Mouse (Mus musculus): ENCODE results near the gene Rps23.
"Not testable (repeated sequence)": the region's sequence is repeated elsewhere in the genome, so short reads cannot be mapped to it uniquely, and the experiment has no call there.

Gene Rps23

GRCm38 (mm10) chr13:90922751-90923612, at the start of gene Rps23:
Gene Rps23 (plus strand): TSS chr13:90922958.
- DNase-seq (ENCODE audit: low spot score in 2 of 2) = peak; percentile 87

GRCm38 (mm10) chr13:90881727-90882429, 40.9 kb upstream of the Rps23 start:
- no peak for DNase-seq (ENCODE audit: low spot score in 2 of 2)

- DNase-seq (ENCODE audit: low spot score in 2 of 2) = no peak
These were observed 36.8 kb upstream of the Rps23 start for GRCm38 (mm10) chr13:90885856-90886532.

DNA sequence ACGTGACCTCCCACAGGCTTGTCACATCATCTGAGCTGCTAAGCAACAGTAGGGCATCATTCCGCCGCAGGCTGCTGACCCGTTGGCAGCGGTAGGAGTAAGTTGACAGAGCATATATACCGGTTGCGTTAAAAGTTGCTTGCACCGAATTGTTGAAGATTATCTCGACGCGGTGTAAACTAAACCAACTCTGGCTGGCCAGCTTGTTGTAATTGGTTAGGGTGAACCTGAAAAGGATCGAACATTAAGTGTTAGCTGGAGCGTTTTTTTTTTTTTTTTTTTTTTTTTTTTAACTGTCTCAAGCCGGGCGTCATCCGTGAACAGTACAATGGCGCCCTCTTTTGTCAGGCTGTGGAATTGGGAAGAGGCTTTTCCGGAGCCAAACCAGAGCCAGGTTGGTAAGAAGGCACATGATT, 36.2 kb upstream of the Rps23 start:
- peak; percentile 42 to 65 for DNase-seq (ENCODE audit: low spot score in 2 of 2)

- no peak for DNase-seq (ENCODE audit: low spot score in 2 of 2)
These were observed 32.6 kb upstream of the Rps23 start for GRCm38 (mm10) chr13:90890111-90890510.

GRCm38 (mm10) chr13:90894819-90895218, 27.9 kb upstream of the Rps23 start:
- no peak for DNase-seq (ENCODE audit: low spot score in 2 of 2)

DNA sequence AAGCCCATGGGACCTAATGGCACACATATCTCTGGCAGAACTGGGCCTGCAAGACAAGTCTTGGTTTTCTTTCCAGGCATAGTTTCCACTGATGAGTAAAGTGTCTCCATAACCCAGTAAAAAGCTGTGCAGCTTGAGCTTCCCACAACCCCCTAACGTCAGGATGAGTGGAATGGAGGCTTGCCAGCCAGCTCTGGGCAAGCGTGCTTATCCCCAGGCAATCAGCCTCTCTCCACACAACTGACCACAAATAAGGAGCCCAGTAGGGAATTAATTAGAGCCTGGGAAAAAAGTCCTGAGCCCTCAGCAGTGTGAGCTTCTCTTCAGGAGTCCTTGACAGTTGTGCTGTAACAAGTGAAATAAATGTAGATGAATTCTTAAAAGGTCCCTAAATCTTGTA, 26.7 kb upstream of the Rps23 start:
- DNase-seq (ENCODE audit: low spot score in 2 of 2) = no peak

DNA sequence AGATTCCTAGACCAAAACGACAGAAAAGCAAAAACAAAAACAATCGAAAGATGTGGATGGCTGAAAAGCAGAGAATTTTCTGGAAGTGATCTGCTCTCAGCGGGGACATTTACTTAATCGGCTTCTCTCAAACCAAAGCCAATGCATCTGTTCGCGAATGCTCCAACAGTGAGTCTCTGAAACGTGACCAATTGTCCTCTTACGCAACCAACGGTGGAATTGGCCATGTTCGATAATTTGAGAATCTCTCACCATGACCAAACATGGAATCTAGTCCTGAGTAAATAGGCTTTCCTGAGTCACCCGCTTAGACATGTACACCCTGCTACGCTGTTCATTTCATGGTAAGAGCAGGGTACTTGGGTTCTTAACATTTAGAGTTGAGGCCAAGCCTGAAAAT, 25.9 kb upstream of the Rps23 start:
- DNase-seq (ENCODE audit: low spot score in 2 of 2) = no peak

- no peak for DNase-seq (ENCODE audit: low spot score in 2 of 2)
These were observed 17.6 kb upstream of the Rps23 start, which contains the start of gene Atp6ap1l for GRCm38 (mm10) chr13:90905176-90905575. Gene Atp6ap1l (minus strand): TSS chr13:90905355.

DNA sequence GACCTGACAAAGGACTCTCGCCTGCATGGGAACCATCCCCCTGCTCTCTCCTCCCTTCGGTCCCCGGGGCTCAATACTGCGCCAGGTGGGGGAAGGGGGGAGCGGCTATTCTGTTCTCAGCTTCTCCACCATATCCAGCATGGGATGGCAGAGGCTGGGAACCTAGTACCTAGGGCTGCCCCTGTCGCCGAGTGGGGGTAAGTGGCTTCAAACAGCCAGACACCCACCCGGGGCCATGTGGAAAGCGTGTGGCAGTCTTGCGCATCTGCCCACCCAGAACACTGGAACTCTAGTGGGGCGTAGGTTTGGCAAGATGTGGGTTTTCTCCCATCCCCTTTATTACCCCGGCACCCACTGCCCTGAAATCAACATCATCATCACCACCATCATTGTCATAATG, 15.4 kb upstream of the Rps23 start:
- DNase-seq (ENCODE audit: low spot score in 2 of 2) = no peak

DNA sequence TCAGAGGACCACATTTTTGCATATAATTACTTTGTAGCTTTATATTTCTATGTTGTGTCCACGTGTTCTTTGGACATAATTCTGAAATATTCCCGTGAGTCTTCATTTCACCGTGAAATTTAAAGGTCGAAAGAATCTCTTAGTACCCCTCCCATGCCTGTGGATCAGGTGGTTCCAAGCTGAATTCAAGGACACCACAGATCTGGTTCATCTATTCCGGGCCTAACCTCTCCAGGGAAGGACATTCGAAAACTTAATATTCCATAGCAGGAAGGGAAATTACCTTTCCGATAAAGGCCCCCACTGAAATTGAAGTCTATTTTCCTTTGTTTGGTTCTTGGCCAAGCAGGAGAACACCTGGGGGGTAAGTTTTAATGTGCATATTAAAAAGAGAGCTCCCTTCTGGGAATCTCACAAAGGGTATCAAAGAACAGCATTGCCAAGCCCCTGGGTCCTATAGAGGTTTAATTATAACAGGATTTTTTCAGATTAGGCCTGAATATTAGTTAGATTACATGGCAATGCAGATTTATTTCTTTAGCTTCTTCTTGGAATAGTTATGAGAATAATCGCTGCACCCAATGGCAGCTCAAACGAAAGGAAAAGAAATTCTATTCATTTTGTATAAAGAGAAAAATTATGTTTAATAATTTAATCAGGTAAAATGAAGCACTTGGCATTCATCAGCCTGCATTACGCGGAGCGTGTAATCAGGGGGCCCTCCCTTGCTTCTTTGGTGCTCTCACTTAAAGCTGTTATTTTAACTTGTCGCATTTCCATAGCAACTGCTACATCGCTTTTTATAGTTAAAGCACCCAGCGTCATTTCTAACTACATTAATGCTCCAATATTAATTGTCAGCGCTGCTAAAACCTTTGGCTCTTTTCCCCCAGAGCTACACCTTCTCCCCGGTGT, 9.7 kb upstream of the Rps23 start:
- no peak for DNase-seq (ENCODE audit: low spot score in 2 of 2)

GRCm38 (mm10) chr13:90913675-90914192, 9.0 kb upstream of the Rps23 start:
- no peak for DNase-seq (ENCODE audit: low spot score in 2 of 2)

DNA sequence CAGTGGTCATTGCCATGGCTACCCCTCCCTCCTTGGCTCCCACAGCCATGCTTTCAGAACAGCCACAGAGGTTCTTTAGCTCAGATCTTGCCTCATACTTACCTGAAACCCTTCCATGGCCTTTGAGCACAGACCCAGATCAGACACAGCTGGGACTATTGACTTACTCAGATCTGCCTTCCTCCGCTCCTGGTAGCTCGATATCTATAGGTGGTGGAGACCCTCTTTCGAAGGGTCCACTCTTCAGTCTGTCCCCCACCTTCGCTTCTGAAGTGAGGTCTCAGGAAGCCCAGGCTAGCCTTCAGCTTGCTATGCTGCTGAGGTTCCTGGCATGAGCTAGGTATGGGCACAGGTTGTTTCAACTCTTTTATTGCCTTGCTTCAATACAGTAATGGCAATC, 8.0 kb upstream of the Rps23 start:
- DNase-seq (ENCODE audit: low spot score in 2 of 2) = no peak

DNA sequence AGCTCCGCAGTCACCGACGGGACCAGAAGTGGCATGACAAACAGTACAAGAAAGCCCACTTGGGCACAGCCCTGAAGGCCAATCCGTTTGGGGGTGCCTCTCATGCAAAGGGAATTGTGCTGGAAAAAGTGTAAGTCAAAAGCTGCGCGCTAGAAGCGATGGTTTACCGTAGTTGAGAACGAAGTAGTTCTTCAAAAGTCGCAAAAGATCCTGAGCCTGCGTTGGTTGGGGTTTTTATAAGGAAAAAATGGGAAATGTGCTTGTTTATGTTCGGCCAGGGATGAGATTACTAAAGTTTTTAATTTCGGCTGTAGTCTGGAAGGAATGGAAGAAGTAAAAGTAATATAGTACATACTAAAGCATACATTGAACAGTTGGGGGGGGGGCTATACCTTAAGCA, 859 bp downstream of the Rps23 start:
- DNase-seq (ENCODE audit: low spot score in 2 of 2) = not testable (repeated sequence)

GRCm38 (mm10) chr13:90924072-90924471, 1.3 kb downstream of the Rps23 start:
- no peak for DNase-seq (ENCODE audit: low spot score in 2 of 2)

GRCm38 (mm10) chr13:90925191-90925590, 2.4 kb downstream of the Rps23 start:
- no peak for DNase-seq (ENCODE audit: low spot score in 2 of 2)

- DNase-seq (ENCODE audit: low spot score in 2 of 2) = no peak
These were observed 3.5 kb downstream of the Rps23 start for GRCm38 (mm10) chr13:90926125-90926765.

DNA sequence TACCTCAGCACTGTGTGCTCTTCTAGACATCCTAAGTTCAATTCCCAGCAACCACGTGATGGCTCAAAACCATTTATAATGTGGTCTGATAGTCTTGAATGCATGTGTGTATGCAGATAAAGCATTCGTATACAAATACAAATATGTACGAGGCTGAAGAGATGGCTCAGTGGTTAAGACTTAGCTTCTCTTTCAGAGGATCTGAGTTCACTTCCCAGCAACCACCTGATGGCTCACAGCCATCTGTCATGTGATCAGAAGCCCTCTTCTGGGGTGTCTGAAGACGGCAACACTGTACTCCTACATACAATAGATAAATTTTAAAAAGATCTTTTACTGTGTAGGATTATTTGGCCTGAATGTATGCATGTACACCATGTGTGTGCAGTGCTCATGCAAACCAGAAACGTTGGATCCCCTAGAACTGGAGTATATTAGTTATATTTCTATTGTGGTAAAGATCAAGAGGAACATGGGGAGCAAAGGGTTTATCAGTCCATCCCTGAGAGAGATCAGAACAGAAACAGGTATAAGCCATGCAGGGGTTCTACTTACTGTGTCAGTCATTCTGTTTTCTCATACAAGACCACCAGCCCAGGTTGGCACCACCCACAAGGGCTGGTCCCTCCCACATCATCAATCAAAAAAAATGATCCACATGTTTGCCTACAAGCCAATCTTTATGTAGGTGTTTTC, 4.3 kb downstream of the Rps23 start:
- DNase-seq (ENCODE audit: low spot score in 2 of 2) = no peak

DNA sequence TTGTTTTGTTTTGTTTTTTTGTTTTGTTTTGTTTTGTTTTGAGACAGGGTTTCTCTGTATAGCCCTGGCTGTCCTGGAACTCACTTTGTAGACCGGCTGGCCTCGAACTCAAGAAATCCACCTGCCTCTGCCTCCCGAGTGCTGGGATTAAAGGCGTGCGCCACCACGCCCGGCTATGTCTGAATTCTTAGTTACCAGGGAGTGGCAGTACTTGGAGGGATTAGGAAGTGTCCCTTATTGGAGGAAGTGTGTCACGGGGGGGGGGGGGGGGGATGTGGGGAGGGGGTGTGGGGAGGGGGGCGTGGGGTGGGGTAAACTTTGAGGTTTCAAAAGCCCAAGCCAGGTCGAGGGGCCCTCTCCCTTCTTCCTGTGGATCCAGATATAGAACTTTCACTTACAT, 5.5 kb downstream of the Rps23 start:
- DNase-seq (ENCODE audit: low spot score in 2 of 2) = not testable (repeated sequence)

DNA sequence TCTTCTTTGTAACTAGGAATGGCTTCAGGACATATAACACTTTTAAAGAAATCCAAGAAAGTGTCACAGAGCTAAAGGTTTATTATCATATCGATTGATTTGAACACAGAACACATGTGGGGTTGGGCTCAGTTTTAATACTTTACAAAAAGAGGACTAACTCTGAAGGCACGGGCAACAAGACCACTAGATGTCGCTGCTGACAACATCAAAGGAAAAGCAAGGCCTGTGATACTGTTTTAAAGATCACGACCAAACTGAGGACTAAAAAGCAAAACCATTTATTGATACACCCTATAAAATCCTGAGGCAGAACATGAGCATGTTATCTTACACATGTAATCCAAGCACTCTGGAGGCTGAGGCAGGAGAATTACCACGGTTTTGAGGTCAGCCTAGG, 7.1 kb downstream of the Rps23 start:
- peak; percentile 42 to 56 for DNase-seq (ENCODE audit: low spot score in 2 of 2)

Measured in urinary bladder, postnatal 36 days (tissue).